ENCODE assay signal across 9 mouse cellular contexts in genomic region chr2:110180316-110180670, GRCm38 (mm10).
DNase-seq lines count a peak whose midpoint lies in the region; ATAC-seq lines count a peak whose summit lies in the region.
"Had no signal": no experiment of that assay in that cellular context is flagged by ENCODE, and none has a peak within 500 bp of the region (broad histone marks: within the 10 kb centered on the region; RNA-seq: fewer than 3 reads in every experiment).

No protein-coding gene starts in this region.

- H3K9ac ChIP-seq in forebrain, embryonic 11.5 days (ENCODE audit: low read length), result no peak overlapping the region
- no peak overlapping the region for H3K9ac ChIP-seq in kidney, embryonic 16.5 days (replicated peaks; ENCODE audit: low read length)

- peaks cover 37% of the 10 kb centered on the region for H3K4me1 ChIP-seq in forebrain, embryonic 10.5 days
- peaks cover 7% of the 10 kb centered on the region; the same call in 1 of the 2 replicates for H3K4me1 ChIP-seq in forebrain, embryonic 11.5 days (replicated peaks; ENCODE audit: control insufficient read depth, insufficient read depth, low read length)
- peaks cover 62% of the 10 kb centered on the region for H3K4me1 ChIP-seq in kidney, embryonic 16.5 days (ENCODE audit: insufficient read depth, low read length)

- peak overlapping the region; percentile 62 for H3K27ac ChIP-seq in forebrain, embryonic 10.5 days
- no peak overlapping the region for H3K27ac ChIP-seq in forebrain, embryonic 11.5 days (ENCODE audit: low read depth, low read length)
- peak overlapping the region; percentile 77 for H3K27ac ChIP-seq in kidney, embryonic 16.5 days (ENCODE audit: low read length)

- no peak overlapping the region for H3K4me2 ChIP-seq in forebrain, embryonic 11.5 days (ENCODE audit: low read depth, low read length, severe bottlenecking)
- H3K4me2 ChIP-seq in kidney, embryonic 16.5 days (replicated peaks; ENCODE audit: low read depth, low read length), result peak overlapping the region; percentile 16; the same call in 1 of the 2 replicates

- WGBS in forebrain, embryonic 10.5 days, result 93% methylated on average over 7 of the region's 7 CpGs
- 88% methylated on average over 7 of the region's 7 CpGs for WGBS in forebrain, embryonic 11.5 days
- 36% methylated on average over 7 of the region's 7 CpGs for WGBS in kidney, embryonic 16.5 days

- no peak for DNase-seq in forebrain, embryonic 10.5 days (ENCODE audit: extremely low spot score, low spot score)
- no peak for DNase-seq in forebrain, embryonic 11.5 days (ENCODE audit: low spot score)
- peak; percentile 8 for DNase-seq in lung, postnatal 10 days
- no peak for DNase-seq in lung, adult 18-20 months
- DNase-seq in spleen, adult 18-20 months, result no peak
- DNase-seq in adrenal gland, postnatal 25 days, result no peak
- DNase-seq: right cerebral cortex, adult 18-20 months had no signal

- no peak for ATAC-seq in forebrain, embryonic 11.5 days (replicated peaks; ENCODE audit: low FRiP score)
- ATAC-seq in kidney, embryonic 16.5 days (ENCODE audit: low FRiP score, low TSS enrichment), result no peak
- no peak for ATAC-seq in megakaryocyte-erythroid progenitor cell, adult 5-6 weeks (replicated peaks; ENCODE audit: low FRiP score, low TSS enrichment, poor library complexity, severe bottlenecking)

- no peaks in the 10 kb centered on the region for H3K36me3 ChIP-seq in forebrain, embryonic 10.5 days (replicated peaks)
- H3K36me3 ChIP-seq in forebrain, embryonic 11.5 days (ENCODE audit: control insufficient read depth, insufficient read depth, low read length), result no peaks in the 10 kb centered on the region
- no peaks in the 10 kb centered on the region for H3K36me3 ChIP-seq in kidney, embryonic 16.5 days (ENCODE audit: insufficient read depth, low read length)

- no peak overlapping the region for H3K4me3 ChIP-seq in forebrain, embryonic 10.5 days
- H3K4me3 ChIP-seq in forebrain, embryonic 11.5 days (ENCODE audit: low read depth, low read length), result no peak overlapping the region
- no peak overlapping the region for H3K4me3 ChIP-seq in kidney, embryonic 16.5 days (ENCODE audit: low read length)

- no peaks in the 10 kb centered on the region for H3K9me3 ChIP-seq in forebrain, embryonic 10.5 days
- no peaks in the 10 kb centered on the region for H3K9me3 ChIP-seq in forebrain, embryonic 11.5 days (ENCODE audit: control insufficient read depth, low read length)
- H3K9me3 ChIP-seq in kidney, embryonic 16.5 days (ENCODE audit: low read length), result no peaks in the 10 kb centered on the region

- H3K27me3 ChIP-seq in forebrain, embryonic 10.5 days (ENCODE audit: poor library complexity, severe bottlenecking), result peaks cover 4% of the 10 kb centered on the region; the same call in 1 of the 2 replicates
- H3K27me3 ChIP-seq in forebrain, embryonic 11.5 days (ENCODE audit: control insufficient read depth, insufficient read depth, low read length), result no peaks in the 10 kb centered on the region
- H3K27me3 ChIP-seq in kidney, embryonic 16.5 days (ENCODE audit: insufficient read depth, low read length), result no peaks in the 10 kb centered on the region
